Mouse (Mus musculus): ENCODE results near the gene Ppfia3.

Gene Ppfia3

GRCm38 (mm10) chr7:45343543-45343942 lies 23.3 kb downstream of the Ppfia3 start:
- no peak for DNase-seq (ENCODE audit: low spot score in 2 of 2)

DNA sequence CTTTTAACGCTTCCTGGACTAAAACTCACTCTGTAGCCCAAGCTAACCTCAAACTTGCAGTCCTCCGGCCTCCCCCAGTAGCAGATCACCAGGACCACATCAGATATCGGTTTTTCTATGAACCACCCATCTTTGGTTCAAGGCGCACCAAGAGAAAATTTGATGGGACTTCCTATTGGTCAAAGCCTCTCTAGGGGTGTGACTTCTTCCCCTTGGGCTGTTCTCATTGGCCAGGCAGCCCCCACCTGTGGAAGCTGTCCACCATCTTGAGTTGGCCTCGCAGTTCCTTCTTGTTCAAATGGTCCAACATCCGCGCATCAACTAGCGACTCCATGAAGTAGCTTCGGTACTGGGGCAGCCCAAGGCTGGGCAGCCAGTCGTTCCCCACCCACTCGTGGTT lies 24.7 kb downstream of the Ppfia3 start:
- no peak for DNase-seq (ENCODE audit: low spot score in 2 of 2)

- DNase-seq (ENCODE audit: low spot score in 2 of 2): peak; percentile 68 to 75
Observed at GRCm38 (mm10) chr7:45341303-45341702, 25.5 kb downstream of the Ppfia3 start.

DNA sequence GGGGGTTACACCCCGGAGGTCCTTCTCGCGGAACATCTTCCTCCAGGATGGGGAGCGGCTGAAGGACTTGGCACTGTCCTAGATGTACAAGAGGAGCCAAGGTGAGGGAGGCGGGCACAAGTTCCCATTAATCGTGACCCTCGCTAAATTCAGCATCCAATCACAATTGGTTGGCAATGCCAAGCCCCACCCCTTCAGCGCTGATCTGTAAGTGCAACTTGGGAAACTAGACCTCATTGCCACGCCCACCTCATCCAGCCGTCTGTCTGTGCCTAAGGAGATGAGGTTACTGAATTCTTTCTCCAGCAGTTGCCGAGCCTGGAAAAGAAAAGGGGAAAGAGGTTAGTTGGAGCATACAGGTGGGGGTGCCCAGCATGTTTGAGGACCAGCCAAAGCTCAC lies 26.1 kb downstream of the Ppfia3 start:
- DNase-seq (ENCODE audit: low spot score in 2 of 2): peak in 1 of 2 experiments; percentile 18

GRCm38 (mm10) chr7:45340066-45340442 lies 26.8 kb downstream of the Ppfia3 start:
- DNase-seq (ENCODE audit: low spot score in 2 of 2): no peak

GRCm38 (mm10) chr7:45339410-45340065 lies 27.3 kb downstream of the Ppfia3 start:
- DNase-seq (ENCODE audit: low spot score in 2 of 2): peak; percentile 65

GRCm38 (mm10) chr7:45338161-45338911 lies 28.5 kb downstream of the Ppfia3 start:
- peak; percentile 53 to 60 for DNase-seq (ENCODE audit: low spot score in 2 of 2)

GRCm38 (mm10) chr7:45337469-45337868 lies 29.4 kb downstream of the Ppfia3 start:
- DNase-seq (ENCODE audit: low spot score in 2 of 2): no peak

DNA sequence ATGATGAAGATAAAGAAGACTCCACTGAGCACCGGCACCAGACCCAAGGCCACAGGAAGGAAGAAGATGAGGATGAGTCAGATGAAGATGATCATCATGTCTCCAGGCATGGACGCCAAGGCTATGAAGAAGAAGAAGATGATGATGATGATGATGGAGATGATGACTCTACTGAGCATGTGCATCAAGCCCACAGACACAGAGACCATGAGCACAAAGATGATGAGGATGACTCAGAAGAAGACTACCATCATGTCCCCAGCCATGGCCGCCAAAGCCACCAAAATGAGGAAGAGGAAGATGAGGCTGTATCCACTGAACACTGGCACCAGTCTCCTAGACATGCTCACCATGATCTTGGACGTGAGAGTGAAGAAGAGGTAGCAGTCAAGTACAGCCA lies 30.5 kb downstream of the Ppfia3 start:
- no peak for DNase-seq (ENCODE audit: low spot score in 2 of 2)

- DNase-seq (ENCODE audit: low spot score in 2 of 2): no peak
Observed at GRCm38 (mm10) chr7:45335056-45335455, 31.8 kb downstream of the Ppfia3 start, which contains the start of gene Hrc. TSS of gene Hrc (plus strand) at chr7:45335290.

DNA sequence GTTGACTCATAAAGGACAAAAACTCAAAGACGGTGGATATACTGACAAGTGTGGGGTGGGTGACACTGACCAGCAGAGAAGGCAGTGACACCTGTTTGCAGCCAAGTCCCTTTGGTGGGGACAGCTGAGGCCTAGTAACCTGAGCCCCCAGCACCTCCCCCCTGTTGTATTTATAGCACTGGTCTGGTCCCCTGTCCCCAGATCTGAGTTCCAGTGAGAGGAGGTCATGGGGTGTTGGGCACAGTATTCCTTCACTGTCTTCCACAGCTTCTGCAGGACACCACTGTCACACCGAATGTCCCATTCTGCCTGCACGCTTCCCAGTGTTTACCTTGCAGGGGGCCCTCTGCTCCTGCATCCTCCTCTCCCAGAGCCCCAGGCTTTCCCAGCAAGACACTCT lies 32.2 kb downstream of the Ppfia3 start:
- no peak for DNase-seq (ENCODE audit: low spot score in 2 of 2)

DNA sequence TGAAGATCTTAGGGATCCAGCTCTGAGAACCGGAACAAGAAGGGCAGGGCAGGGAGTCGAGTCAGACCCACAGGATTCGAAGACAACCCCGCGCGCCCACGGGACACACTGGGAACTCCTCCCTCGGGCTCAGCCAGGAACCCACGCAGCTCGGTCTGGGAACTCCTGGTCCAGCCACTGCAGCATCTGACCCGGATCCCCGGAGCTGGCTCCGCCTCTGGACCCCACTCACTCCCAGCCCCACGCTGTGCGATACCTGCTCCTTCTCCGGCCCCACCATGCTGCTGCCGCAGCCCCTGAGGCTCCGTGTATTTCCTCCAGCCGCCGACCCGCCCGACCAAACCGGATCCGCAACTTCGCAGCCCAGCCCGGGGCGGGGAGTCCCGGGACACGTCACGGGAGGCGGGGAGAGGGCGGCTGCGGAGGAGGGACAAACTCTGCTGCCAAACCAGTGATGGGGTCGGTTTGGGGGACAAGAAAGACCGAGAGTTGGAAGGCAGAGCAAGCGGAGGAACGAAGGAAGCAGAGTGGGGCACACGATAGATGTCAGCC lies 33.3 kb downstream of the Ppfia3 start, which contains the start of gene Trpm4:
TSS of gene Trpm4 (minus strand) at position 350 of the 552 bp plus-strand sequence.
- peak; percentile 90 to 91 for DNase-seq (ENCODE audit: low spot score in 2 of 2)

DNA sequence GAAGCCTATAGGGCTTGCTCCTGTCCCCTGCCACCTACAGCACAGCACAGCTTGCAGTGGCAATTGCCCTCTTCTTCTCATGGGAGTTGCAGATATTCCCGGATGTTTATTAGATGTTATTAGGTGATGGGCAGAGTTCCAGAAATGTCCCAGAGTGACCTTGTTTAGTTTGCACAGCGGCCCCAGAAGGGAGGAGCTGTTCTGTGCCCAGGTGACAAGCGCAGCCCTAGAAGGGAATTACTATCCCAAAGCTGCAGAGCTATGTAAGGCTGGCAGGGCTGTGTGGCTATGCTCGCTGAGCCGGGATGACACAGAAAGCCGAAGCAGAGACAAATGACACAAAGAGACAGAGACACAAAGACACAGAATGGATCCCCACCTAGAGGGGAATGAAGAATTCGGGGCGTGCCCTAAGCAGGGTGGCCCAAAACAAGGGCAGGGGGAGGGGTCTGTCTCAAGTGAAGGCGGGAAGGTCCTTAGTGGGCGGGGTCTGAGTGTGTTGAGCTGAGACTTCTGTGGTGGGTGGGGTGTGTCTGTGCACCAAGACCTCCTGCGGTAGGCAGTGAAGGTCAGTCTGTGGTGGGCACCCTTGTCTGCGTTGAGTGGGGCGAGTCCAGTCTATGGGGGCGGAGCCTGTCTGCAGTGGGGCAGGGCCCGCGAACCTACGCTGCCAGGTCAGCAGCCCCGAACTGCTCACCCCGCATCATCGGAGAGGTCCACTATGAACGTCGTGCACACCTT lies 34.0 kb downstream of the Ppfia3 start:
- peak; percentile 49 to 61 for DNase-seq (ENCODE audit: low spot score in 2 of 2)

DNA sequence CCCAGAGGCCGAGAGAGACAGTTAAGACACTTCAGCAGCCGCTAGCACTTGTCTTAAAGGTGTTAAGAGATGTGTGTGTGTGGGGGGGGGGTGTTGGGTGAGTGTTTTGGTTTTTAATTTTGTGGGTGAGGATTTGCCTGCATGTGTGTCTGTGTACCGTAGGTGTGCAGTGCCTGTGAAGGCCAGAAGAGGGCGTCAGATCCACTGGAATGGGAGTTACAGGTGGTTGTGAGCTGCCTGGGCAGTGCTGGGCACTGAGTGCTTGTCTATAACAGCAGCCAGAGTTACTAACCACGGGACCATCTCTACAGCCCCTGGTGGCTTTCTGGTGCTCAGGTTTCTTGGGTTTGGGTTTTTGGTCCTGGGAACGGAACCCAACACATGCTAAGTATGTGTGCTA lies 35.3 kb downstream of the Ppfia3 start:
- DNase-seq (ENCODE audit: low spot score in 2 of 2): no peak

DNA sequence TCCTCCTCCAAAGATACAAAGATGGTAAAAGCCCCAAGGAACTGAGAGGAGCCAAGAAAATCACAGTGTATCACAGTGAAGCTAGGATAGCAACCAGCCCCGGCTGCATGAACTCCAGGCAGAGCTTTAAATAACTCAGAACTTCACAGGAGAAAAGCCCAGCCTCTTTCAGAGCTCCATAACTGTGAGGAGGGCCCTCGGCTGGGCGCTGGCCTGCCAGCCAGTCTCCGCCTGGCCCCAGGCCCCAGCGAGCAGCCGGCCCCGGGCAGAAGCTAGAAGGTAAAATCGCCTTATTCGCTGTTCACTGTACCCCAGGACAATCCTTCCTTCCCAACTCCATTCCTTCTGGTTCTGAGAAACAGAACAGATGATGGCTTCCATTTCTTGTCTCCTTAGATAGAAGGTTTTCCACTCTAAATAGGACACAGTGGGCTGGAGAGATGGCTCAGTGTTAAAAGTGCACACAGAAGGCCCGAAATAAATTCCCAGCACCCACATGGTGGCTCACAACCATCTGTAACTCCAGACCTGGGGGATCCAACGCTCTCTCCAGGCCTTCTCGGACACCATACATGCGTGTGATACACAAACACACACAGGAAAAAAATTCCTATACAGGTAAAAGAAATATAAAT lies 37.9 kb downstream of the Ppfia3 start:
- no peak for DNase-seq (ENCODE audit: low spot score in 2 of 2)

DNA sequence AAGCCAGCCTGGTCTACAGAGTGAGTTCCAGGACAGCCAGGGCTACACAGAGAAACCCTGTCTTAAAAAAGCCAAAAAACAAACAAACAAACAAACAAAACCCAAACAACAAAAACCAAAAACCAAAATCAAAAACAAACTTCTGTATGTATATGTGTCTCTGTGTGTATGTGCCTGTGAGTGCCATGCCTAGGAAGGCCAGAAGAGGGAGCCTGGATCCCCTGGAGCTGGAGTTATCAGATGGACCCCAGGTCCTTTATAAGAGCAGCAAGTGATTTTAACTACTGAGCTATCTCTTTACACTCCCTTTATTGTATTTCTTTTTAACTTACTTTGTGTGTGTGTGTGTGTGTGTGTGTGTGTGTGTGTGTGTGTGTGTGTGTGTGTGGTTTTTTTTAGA lies 41.0 kb downstream of the Ppfia3 start:
- DNase-seq (ENCODE audit: low spot score in 2 of 2): no peak

DNA sequence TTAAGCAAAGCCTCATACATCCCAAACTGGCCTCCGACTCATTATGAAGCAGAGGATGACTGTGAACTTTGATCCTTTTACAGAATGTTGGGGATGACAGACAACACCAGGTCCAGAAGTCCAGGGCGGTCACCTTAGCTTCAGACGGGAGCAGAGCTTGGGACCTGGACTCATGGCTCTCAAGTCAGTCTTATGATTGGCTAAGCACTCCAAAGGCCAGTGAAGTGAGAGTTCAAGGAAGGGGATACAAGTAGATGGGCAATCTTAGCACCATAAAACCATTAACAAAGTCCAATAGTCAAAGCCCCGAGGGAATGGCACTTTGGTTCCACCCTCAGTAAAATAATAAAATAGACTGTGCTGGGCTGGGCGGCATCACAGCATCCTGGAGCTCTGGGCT lies 43.8 kb downstream of the Ppfia3 start:
- no peak for DNase-seq (ENCODE audit: low spot score in 2 of 2)

- DNase-seq (ENCODE audit: low spot score in 2 of 2): no peak
Observed at GRCm38 (mm10) chr7:45322245-45322644, 44.6 kb downstream of the Ppfia3 start.

GRCm38 (mm10) chr7:45316536-45316935 lies 50.3 kb downstream of the Ppfia3 start:
- no peak for DNase-seq (ENCODE audit: low spot score in 2 of 2)

DNA sequence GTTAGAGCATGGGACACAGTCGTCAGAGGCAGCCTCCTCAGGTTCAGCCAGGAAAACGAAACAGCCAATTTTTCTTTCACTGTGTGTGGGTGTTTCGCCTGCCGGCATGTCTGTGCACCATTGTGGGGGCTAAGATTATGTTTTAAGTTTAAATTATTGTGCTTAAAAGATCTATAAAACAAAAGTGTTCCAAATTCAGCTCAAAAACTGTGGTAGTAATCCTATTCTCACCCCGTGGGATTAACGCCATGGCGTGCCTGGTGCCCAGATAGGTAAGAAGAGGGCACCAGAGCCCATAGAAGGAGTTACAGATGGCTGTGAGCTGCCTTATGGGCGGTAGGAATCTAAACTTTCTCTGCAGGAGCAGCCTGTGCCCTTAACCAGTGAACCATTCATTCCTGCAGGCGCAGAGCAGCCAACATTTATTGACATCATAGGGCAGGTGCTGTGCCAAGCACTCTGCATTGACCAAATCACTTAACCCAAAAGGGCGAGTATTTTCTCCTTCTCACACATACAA lies 51.6 kb downstream of the Ppfia3 start:
- no peak for DNase-seq (ENCODE audit: low spot score in 2 of 2)

GRCm38 (mm10) chr7:45313495-45313894 lies 53.3 kb downstream of the Ppfia3 start:
- no peak for DNase-seq (ENCODE audit: low spot score in 2 of 2)

Measured in urinary bladder, postnatal 36 days (tissue).